Mouse (Mus musculus) common myeloid progenitor, adult 5-6 weeks (primary cell): ENCODE results near the gene Mrpl38. TPM values are rescaled to one million over a fixed set of nuclear protein-coding genes. Genes with fewer than 3 reads are reported as not detected.

Experiments
- ATAC-seq: replicated peaks from 2 replicates; pipeline ENCODE4 v1.8.0; 2016; ENCODE audit warnings: low read depth, mild to moderate bottlenecking, moderate TSS enrichment, inconsistent platforms; ENCODE audit not compliant: poor library complexity, severe bottlenecking
- total RNA-seq: library from RNA; stranded (forward); fragments of 200-1000, 187-1606 nt; gene quantifications from 2 replicates; pipeline ENCODE4 v1.2.3, GENCODE M21; 2017

Gene Mrpl38
- total RNA-seq, 1 experiment from 2014 or later, result 38.7 TPM

GRCm38 (mm10) chr11:116117819-116118218, 20.8 kb downstream of the Mrpl38 start:
- no peak for ATAC-seq

GRCm38 (mm10) chr11:116117241-116117640, 21.4 kb downstream of the Mrpl38 start:
- ATAC-seq, result 0 out of 2 replicates have a peak, but pooled peaks have one; percentile 25

- ATAC-seq, result no peak
Measured at GRCm38 (mm10) chr11:116111611-116112203, 27.0 kb downstream of the Mrpl38 start.

- ATAC-seq, result no peak
Measured at GRCm38 (mm10) chr11:116111067-116111466, 27.6 kb downstream of the Mrpl38 start.

GRCm38 (mm10) chr11:116110540-116110939, 28.1 kb downstream of the Mrpl38 start:
- peak; percentile 40 for ATAC-seq

GRCm38 (mm10) chr11:116110131-116110530, 28.5 kb downstream of the Mrpl38 start:
- ATAC-seq, result no peak

GRCm38 (mm10) chr11:116109441-116110081, 29.1 kb downstream of the Mrpl38 start:
- ATAC-seq, result peak; percentile 37; the same call in 1 of the 2 replicates

GRCm38 (mm10) chr11:116108464-116109137, 30.1 kb downstream of the Mrpl38 start:
- no peak for ATAC-seq

- ATAC-seq, result no peak
Measured at GRCm38 (mm10) chr11:116107777-116108285, 30.8 kb downstream of the Mrpl38 start.

GRCm38 (mm10) chr11:116106963-116107776, 31.5 kb downstream of the Mrpl38 start:
- no peak for ATAC-seq

GRCm38 (mm10) chr11:116106154-116106962, 32.3 kb downstream of the Mrpl38 start:
- no peak for ATAC-seq

GRCm38 (mm10) chr11:116105065-116105464, 33.6 kb downstream of the Mrpl38 start:
- ATAC-seq, result no peak

- peak; percentile 24; the same call in 1 of the 2 replicates for ATAC-seq
Measured at GRCm38 (mm10) chr11:116104006-116104646, 34.5 kb downstream of the Mrpl38 start.

- no peak for ATAC-seq
Measured at GRCm38 (mm10) chr11:116103572-116103971, 35.1 kb downstream of the Mrpl38 start.

- ATAC-seq, result no peak
Measured at GRCm38 (mm10) chr11:116102472-116102871, 36.2 kb downstream of the Mrpl38 start.

GRCm38 (mm10) chr11:116101931-116102381, 36.7 kb downstream of the Mrpl38 start:
- ATAC-seq, result no peak

- ATAC-seq, result no peak
Measured at GRCm38 (mm10) chr11:116100839-116101238, 37.8 kb downstream of the Mrpl38 start.

- ATAC-seq, result no peak
Measured at GRCm38 (mm10) chr11:116100385-116100784, 38.3 kb downstream of the Mrpl38 start.

- no peak for ATAC-seq
Measured at GRCm38 (mm10) chr11:116099462-116099861, 39.2 kb downstream of the Mrpl38 start.
